Mouse (Mus musculus) hematopoietic multipotent progenitor cell, adult 10-12 weeks (in vitro differentiated cells): ENCODE measurements around the gene Gm14327. TPM values are rescaled to one million over a fixed set of nuclear protein-coding genes. Genes with fewer than 3 reads are reported as not detected.

Source experiments
- polyA plus RNA-seq: library from polyadenylated mRNA; stranded (reverse); fragments of >175 nt; gene quantifications from 2 replicates; pipeline ENCODE4 v1.2.3, GENCODE M21; 2012; ENCODE audit warnings: low replicate concordance

Gm14327 gene
- polyA plus RNA-seq = not detected in 2 replicates

DNA sequence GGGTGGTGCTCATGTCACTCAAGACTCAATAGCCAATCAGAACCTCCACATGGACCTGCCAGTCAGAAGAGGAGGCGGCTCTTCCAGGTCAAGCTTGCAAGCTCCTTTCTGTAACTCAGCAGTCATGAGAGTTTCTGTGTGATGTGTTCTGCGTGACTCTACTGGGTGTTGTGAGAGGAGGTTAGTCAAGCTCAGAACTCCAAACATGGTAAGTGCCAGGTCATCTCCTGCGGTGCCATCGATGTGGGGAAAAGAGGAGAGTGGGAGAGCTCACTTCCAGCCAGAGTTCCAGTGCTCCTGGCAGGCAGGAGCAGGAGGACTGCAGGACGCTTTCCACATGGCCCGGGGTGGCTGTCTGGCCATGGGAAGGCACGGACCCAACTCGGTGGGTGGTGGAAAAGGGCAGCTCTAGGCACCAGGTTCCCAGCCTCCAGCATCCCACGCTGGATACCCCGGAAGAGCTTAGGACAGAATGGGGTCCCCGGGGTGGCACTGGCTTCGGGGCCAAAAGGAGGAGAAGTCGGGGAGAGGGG, at the start of gene Gm14327:
Gene Gm14327 (plus strand): TSS at position 51 of the 533 bp plus-strand sequence.

DNA sequence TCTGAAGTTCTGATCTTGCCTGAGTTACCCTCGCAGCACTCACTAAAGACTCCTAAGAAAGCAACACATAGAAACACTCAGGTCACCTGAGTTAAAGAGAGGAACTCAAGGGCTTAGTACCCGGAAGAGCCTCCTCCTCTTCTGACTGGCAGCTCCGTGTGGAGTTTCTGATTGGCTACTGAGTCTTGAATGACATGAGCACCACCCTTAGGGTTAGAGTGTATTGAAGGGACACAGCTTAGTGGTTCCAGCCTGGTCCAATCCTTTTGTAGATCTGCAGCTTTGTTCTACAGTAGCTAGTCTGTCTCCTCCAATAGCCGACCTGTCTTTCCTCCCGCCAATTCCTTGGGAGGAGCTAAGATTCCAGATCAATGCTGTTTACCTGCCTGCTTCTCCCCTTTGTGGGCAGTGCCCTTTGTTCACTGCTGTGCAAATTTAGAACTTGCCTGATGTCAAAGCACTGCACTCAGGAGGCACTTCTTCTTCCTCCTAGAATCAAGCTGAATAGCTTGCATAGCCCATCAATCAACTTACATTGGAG, 28.7 kb downstream of the Gm14327 start, which contains the start of gene Zfp972:
Gene Zfp972 (minus strand): TSS at position 51 of the 541 bp plus-strand sequence.

Other genes starting within 250 kb of the Gm14327 start
- gene Gm14322, start 137.8 kb upstream of the Gm14327 start, polyA plus RNA-seq = not detected in 2 replicates
- gene Gm14325, start 56.8 kb upstream of the Gm14327 start, polyA plus RNA-seq = 0.70 TPM in 1 of 2 replicates, not detected in the other
- not detected in 2 replicates for gene Zfp972, start 28.5 kb downstream of the Gm14327 start, polyA plus RNA-seq
- gene Gm14326, start 60.2 kb downstream of the Gm14327 start, polyA plus RNA-seq = 1.3 and 1.5 TPM in 2 replicates
- gene Zfp971, start 126.2 kb downstream of the Gm14327 start, polyA plus RNA-seq = 1.2 and 2.2 TPM in 2 replicates
- gene Zfp931, start 181.4 kb downstream of the Gm14327 start, polyA plus RNA-seq = 0.57 and 0.65 TPM in 2 replicates
- gene Phactr3, start 221.9 kb downstream of the Gm14327 start, polyA plus RNA-seq = 0.34 and 0.65 TPM in 2 replicates